Mouse (Mus musculus) G1E-ER4 (cell line): ENCODE results near the gene Tpx2. TPM values are rescaled to one million over a fixed set of nuclear protein-coding genes. Genes with fewer than 3 reads are reported as not detected.

Experiments
- GATA1 ChIP-seq: IDR thresholded peaks from one replicate; pipeline ENCODE4 v1.8.0; 2012; ENCODE audit warnings: low read length, inconsistent platforms
- polyA plus RNA-seq: library from polyadenylated mRNA; stranded (reverse); fragments of >175 nt; gene quantifications from 2 replicates; pipeline ENCODE4 v1.2.3, GENCODE M21; 2012

Gene Tpx2
- polyA plus RNA-seq, 1 experiment, result 11.1 TPM

- no peak for TF ChIP-seq GATA1
Measured at GRCm38 (mm10) chr2:152887230-152887629, 39.5 kb downstream of the Tpx2 start.

DNA sequence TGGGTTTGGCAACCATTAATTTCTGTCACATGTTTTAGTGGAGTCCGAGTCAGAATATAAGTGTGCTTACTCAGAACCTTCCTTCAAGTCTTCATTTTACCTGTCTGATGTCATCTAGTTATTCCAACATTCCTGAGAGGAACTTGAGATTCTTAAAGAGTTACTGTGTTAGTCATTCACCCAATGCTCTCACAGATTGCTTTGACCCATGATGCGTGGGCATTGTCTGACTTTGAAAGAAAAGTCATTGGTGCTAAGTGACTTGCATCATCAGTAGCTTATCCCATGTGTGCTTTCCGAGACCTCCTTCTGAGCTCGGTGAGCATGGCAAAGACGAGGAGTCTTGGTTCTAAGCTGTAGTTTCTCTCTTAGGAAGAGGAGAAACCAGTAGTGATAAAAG, 41.0 kb downstream of the Tpx2 start:
- TF ChIP-seq GATA1, result no peak

DNA sequence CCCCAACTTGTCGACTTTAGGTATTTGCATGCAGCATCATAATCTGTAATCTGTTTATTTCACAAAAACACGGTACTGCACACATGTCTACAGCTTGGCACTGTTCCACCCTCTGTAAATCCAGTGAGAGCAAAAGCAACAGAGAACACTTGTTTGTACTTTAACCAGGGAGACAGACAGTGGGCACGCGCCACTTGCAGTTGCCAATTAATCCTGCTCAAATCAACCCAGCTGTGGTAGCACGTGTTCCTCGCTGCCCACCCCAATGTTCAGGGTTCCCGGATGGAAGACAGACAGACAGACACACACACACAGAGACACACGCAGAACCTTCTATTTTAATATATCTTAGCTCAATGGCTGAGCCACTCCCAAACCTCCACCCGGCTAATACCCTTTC, 48.1 kb downstream of the Tpx2 start:
- no peak for TF ChIP-seq GATA1

DNA sequence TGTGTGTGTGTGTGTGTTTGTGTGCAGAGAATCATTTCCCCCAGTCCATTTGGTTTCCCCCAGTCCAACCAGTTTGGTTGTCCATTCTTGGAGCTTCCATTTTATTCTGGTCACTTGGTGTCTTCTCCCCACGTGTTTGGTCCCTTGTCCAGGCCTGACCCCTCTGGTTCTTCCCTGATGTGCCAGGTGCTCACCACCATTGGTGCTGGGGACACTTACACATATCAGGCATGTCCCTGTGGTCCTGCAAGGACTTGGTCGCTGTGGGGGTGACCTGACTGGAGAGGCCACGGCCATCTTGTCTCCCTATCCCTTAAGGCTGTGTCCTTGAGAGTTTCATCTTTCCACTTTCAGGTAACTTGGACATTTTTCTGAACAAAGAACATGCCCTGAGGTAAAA, 49.2 kb downstream of the Tpx2 start:
- TF ChIP-seq GATA1, result no peak

DNA sequence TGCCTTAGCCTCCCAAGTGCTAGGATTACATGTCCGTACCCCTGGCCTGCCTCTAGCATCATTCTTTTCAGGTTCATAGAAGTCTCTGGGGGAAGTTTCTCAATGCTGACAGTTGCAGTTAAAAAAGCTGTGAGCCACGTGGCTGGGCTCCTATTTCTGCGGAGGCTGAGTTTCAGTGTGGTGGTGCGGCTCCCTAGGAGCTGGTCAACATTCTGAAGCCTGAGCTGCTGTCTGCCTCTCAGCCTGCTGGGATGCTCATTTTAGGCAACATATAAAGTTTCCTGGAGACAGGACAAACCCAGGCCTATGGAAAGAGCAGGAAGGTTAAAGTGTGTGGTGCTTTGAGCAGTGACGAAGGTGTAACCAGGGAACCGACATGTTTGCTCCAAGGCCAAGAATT, 51.2 kb downstream of the Tpx2 start:
- no peak for TF ChIP-seq GATA1

DNA sequence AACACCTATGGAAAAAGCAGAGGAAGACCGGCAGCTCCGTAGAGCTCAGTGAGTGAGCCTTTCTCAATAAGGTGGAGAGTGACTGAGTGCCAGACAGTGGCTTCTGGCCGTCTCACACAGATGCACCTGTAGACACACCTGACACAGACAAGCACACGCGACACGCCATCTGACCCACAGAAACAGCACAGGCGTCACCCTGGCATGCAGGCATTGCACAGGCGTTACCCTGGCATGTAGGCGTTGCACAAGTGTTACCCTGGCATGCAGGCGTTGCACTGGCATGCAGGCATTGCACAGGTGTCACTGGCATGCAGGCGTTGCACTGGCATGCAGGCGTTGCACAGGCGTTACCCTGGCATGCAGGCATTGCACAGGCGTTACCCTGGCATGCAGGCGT, 53.5 kb downstream of the Tpx2 start:
- no peak for TF ChIP-seq GATA1

DNA sequence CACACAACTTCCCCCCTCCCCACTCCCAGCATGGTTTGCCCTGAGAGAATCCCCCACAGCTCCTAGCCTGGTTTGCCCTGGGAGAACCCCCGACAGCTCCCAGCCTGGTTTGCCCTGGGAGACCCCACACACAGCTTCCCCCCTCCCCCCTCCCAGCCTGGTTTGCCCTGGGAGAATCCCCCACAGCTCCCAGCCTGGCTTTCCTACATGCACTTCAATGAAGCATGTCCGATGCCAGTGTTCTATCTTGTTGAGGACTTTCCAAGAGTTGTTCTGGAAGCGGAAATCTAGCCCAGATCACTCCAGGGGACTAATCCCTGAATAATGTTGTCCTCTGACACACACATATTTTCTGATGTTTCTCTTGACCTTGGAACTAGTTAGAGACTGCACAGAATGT, 54.9 kb downstream of the Tpx2 start:
- TF ChIP-seq GATA1, result no peak

GRCm38 (mm10) chr2:152903586-152903985, 55.8 kb downstream of the Tpx2 start:
- no peak for TF ChIP-seq GATA1

- TF ChIP-seq GATA1, result no peak
Measured at GRCm38 (mm10) chr2:152904127-152904643, 56.4 kb downstream of the Tpx2 start.

DNA sequence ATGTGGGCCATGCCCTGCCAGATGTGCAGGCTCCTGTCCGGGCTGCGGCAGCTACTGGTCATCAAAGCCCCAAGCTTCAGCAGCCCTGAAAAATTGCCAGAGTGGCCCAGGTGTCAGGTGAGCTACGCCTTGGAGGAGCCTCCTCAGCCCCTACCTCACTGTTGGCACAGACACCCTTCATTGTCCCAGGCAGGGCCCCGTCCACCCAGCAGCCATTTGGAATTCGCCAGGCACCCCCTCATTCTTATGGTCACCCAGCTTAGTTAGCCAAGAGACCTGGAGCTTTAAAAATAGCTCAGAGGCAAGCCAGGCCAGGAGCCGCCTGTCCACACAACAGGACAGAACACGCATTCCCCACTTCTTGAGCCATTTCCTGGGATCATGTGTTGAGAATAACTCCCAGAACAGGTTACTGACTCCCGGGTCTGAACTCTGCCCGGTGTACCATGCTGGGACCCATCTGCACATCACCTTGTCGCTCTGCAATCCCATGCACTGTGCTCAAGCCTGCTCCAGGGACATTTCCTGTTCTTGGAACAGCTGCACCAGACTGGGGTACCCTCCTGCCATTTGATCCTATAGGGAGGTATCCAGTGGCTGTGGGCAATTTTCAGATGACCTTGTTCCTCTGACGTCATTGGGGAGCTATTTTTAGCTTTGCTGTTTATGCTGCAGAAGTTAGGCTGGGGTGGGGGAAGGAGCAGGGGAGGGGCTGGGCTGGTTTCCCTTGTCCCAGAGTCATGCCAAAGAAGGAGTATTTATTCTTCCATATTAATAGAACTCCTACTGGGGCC, 57.5 kb downstream of the Tpx2 start:
- TF ChIP-seq GATA1, result no peak

- TF ChIP-seq GATA1, result no peak
Measured at GRCm38 (mm10) chr2:152906274-152907037, 58.7 kb downstream of the Tpx2 start.

DNA sequence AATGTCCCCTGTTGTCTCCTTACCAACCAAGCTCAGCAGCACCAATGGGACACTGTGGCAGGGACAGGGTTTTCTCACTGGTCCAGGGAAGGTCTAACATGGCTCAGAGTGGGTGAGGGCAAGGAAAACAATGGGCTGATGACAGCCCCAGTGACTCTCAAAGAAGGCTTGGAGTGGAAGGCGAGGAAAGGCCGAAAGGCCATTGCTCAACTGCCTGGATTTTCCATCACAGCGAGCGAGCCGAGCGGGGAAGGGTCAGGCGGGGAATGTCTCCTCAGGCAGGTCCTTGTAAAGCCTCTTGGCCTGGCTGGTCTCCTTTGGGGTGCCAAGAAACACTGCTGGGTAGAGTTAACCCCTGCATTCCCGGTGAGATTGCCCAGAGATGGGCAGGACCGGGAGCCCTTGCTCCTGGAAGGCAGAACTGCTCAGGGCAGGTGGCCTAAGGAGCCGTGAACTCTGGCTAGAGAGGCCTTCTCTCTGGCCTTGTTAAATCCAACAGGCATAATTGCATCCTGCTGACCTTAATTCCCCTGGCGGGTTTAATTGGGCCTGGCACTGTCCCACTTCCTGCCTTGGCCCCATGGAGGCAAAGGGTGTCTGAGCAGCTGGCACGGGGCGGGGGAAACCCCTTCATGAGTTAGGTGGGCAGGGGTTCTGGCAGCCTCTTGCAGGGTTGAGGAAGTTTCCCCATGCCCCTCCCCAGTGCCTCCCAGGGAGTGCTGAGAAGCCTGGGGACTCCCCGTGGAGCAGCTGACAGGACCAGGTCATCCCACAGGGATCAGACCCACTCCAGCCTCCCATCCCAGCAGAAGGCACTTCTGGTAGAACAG, 59.6 kb downstream of the Tpx2 start:
- TF ChIP-seq GATA1, result no peak

DNA sequence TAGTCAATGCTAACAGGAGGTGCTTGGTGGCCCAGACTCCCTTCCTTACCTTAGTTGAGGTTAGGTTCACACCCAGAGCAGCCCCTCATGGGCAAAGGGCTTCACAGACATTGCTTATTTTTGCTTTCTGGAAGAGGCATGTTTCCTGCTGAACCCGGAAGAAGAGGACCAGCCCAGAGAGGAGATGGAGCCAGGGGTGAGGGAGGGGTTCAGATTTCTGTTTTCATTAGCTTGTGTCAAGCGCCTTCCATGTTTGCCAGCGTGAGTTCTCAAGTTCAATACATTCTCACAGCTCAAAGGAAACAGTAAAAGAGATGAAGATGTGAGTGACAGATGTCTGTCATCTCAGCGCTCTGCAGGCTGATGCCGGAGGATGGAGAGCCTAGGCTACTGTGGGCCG, 62.1 kb downstream of the Tpx2 start:
- no peak for TF ChIP-seq GATA1

GRCm38 (mm10) chr2:152911031-152911430, 63.3 kb downstream of the Tpx2 start, which contains the start of gene Mylk2:
Mylk2 (plus strand) TSS chr2:152911352.
- no peak for TF ChIP-seq GATA1

GRCm38 (mm10) chr2:152911432-152911831, 63.7 kb downstream of the Tpx2 start:
- no peak for TF ChIP-seq GATA1

DNA sequence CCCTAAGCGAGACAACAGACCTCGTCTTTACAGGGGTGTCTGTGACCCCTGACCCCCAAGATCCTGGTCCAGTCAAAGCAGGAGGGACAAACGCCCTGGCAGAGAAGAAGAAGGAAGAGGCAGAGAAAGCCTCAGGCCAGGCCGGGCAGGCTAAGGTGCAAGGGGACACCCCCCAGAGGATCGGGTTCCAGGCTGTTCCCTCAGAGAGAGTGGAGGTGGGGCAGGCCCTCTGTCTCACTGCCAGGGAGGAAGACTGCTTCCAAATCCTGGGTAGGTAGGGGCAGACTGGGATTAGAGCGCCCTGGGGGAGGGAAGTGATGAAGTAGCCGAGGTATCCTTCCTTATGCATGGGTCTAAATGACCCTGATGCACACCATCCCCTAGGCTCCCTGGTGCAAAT, 65.7 kb downstream of the Tpx2 start:
- TF ChIP-seq GATA1, result no peak
